ENCODE assay signal across 8 mouse cellular contexts in genomic region chr10:77353031-77353745, GRCm38 (mm10).
DNase-seq lines count a peak whose midpoint lies in the region; ATAC-seq and TF ChIP-seq lines count a peak whose summit lies in the region.

No protein-coding gene starts in this region.

- H3K4me1 ChIP-seq in bone marrow macrophage, adult 2 months (ENCODE audit: control insufficient read depth, insufficient read depth, low read length), result no peaks in the 10 kb centered on the region
- no peaks in the 10 kb centered on the region for H3K4me1 ChIP-seq in embryonic fibroblast, embryonic 13.5 days (ENCODE audit: control insufficient read depth, insufficient read depth, low read length)
- 0 out of 2 replicates have a peak, but pooled peaks cover 4% of the 10 kb centered on the region for H3K4me1 ChIP-seq in heart, embryonic 10.5 days
- no peaks in the 10 kb centered on the region for H3K4me1 ChIP-seq in liver, embryonic 12.5 days
- H3K4me1 ChIP-seq in neural tube, embryonic 13.5 days (replicated peaks), result no peaks in the 10 kb centered on the region
- H3K4me1 ChIP-seq in stomach, postnatal 0 days (replicated peaks; ENCODE audit: control insufficient read depth, insufficient read depth), result no peaks in the 10 kb centered on the region

- no peak for TF ChIP-seq POLR2A in bone marrow macrophage, adult 2 months (IDR thresholded peaks at IDR 0.05; ENCODE audit: borderline replicate concordance, low read depth, low read length)
- no peak for TF ChIP-seq POLR2A in embryonic fibroblast, embryonic 13.5 days (IDR thresholded peaks at IDR 0.05; ENCODE audit: low read depth, low read length)

- no peaks in the 10 kb centered on the region for H3K79me3 ChIP-seq in C2C12 (ENCODE audit: low read depth)

- no peaks in the 10 kb centered on the region for H3K79me2 ChIP-seq in C2C12 (ENCODE audit: control insufficient read depth, insufficient read depth)

- no peaks in the 10 kb centered on the region for H3K9me3 ChIP-seq in heart, embryonic 10.5 days
- H3K9me3 ChIP-seq in liver, embryonic 12.5 days (replicated peaks), result no peaks in the 10 kb centered on the region
- H3K9me3 ChIP-seq in neural tube, embryonic 13.5 days, result no peaks in the 10 kb centered on the region
- H3K9me3 ChIP-seq in stomach, postnatal 0 days (ENCODE audit: control insufficient read depth, low read length), result no peaks in the 10 kb centered on the region

- WGBS in heart, embryonic 10.5 days, result 86% methylated on average over 6 of the region's 6 CpGs
- WGBS in liver, embryonic 12.5 days (ENCODE audit: insufficient replicate concordance), result 78% methylated on average over 6 of the region's 6 CpGs
- WGBS in neural tube, embryonic 13.5 days, result 85% methylated on average over 6 of the region's 6 CpGs
- 77% methylated on average over 6 of the region's 6 CpGs for WGBS in stomach, postnatal 0 days

- H3K27me3 ChIP-seq in C2C12 (ENCODE audit: control insufficient read depth, insufficient read depth, insufficient read length), result no peaks in the 10 kb centered on the region
- no peaks in the 10 kb centered on the region for H3K27me3 ChIP-seq in heart, embryonic 10.5 days (ENCODE audit: insufficient read depth, poor library complexity, severe bottlenecking)
- H3K27me3 ChIP-seq in liver, embryonic 12.5 days (replicated peaks), result no peaks in the 10 kb centered on the region
- H3K27me3 ChIP-seq in neural tube, embryonic 13.5 days, result no peaks in the 10 kb centered on the region
- no peaks in the 10 kb centered on the region for H3K27me3 ChIP-seq in stomach, postnatal 0 days (ENCODE audit: control insufficient read depth, insufficient read depth, low read length)

- peak; percentile 81 for TF ChIP-seq CTCF in C2C12 (IDR thresholded peaks at IDR 0.05; ENCODE audit: control insufficient read depth, insufficient read depth, insufficient read length)
- peak; percentile 77 for TF ChIP-seq CTCF in bone marrow macrophage, adult 2 months (IDR thresholded peaks at IDR 0.05; ENCODE audit: low read depth, low read length)
- TF ChIP-seq CTCF in embryonic fibroblast, embryonic 13.5 days (IDR thresholded peaks at IDR 0.05; ENCODE audit: borderline replicate concordance, insufficient read depth, low read length), result peak; percentile 95
- peak; percentile 99 for TF ChIP-seq CTCF in stomach, postnatal 0 days (IDR thresholded peaks at IDR 0.05; ENCODE audit: low read depth)

- no peak overlapping the region for H3K4me2 ChIP-seq in liver, embryonic 12.5 days
- no peak overlapping the region for H3K4me2 ChIP-seq in neural tube, embryonic 13.5 days
- H3K4me2 ChIP-seq in stomach, postnatal 0 days (replicated peaks; ENCODE audit: low read depth), result no peak overlapping the region

- no peak overlapping the region for H3ac ChIP-seq in C2C12 (ENCODE audit: control insufficient read depth, insufficient read length, low read depth)

- no peaks in the 10 kb centered on the region for H3K36me3 ChIP-seq in C2C12 (ENCODE audit: control insufficient read depth, insufficient read depth)
- peaks cover 11% of the 10 kb centered on the region for H3K36me3 ChIP-seq in heart, embryonic 10.5 days
- H3K36me3 ChIP-seq in liver, embryonic 12.5 days, result no peaks in the 10 kb centered on the region
- peaks cover 9% of the 10 kb centered on the region; the same call in 1 of the 2 replicates for H3K36me3 ChIP-seq in neural tube, embryonic 13.5 days
- no peaks in the 10 kb centered on the region for H3K36me3 ChIP-seq in stomach, postnatal 0 days (ENCODE audit: control insufficient read depth, insufficient read depth, low read length)

- TF ChIP-seq EP300 in stomach, postnatal 0 days (optimal IDR thresholded peaks at IDR 0.05), result no peak

- H3K4me3 ChIP-seq in C2C12 (ENCODE audit: insufficient read depth, poor library complexity, severe bottlenecking), result no peak overlapping the region
- no peak overlapping the region for H3K4me3 ChIP-seq in bone marrow macrophage, adult 2 months (ENCODE audit: insufficient read depth, low read length)
- no peak overlapping the region for H3K4me3 ChIP-seq in embryonic fibroblast, embryonic 13.5 days (ENCODE audit: insufficient read depth, low read length)
- H3K4me3 ChIP-seq in heart, embryonic 10.5 days, result no peak overlapping the region
- no peak overlapping the region for H3K4me3 ChIP-seq in liver, embryonic 12.5 days
- no peak overlapping the region for H3K4me3 ChIP-seq in neural tube, embryonic 13.5 days
- no peak overlapping the region for H3K4me3 ChIP-seq in stomach, postnatal 0 days (ENCODE audit: low read depth, low read length)

- ATAC-seq in liver, embryonic 12.5 days, result peak; percentile 58
- peak; percentile 90 for ATAC-seq in neural tube, embryonic 13.5 days (ENCODE audit: low read depth)
- ATAC-seq in stomach, postnatal 0 days (ENCODE audit: low FRiP score, low TSS enrichment), result peak; percentile 80; the same call in 1 of the 2 replicates

- DNase-seq in heart, embryonic 10.5 days (ENCODE audit: low spot score), result peak; percentile 87
- peak; percentile 90 for DNase-seq in kidney, postnatal 10 days
- DNase-seq in stomach, postnatal 0 days (ENCODE audit: low spot score), result peak; percentile 73

- H3K27ac ChIP-seq in bone marrow macrophage, adult 2 months (ENCODE audit: insufficient read depth, low read depth, low read length), result no peak overlapping the region
- H3K27ac ChIP-seq in embryonic fibroblast, embryonic 13.5 days (ENCODE audit: insufficient read depth, low read length), result no peak overlapping the region
- no peak overlapping the region for H3K27ac ChIP-seq in heart, embryonic 10.5 days
- H3K27ac ChIP-seq in liver, embryonic 12.5 days, result no peak overlapping the region
- H3K27ac ChIP-seq in neural tube, embryonic 13.5 days (replicated peaks), result no peak overlapping the region
- H3K27ac ChIP-seq in stomach, postnatal 0 days (replicated peaks), result no peak overlapping the region

- no peak overlapping the region for H3K9ac ChIP-seq in liver, embryonic 12.5 days
- no peak overlapping the region for H3K9ac ChIP-seq in neural tube, embryonic 13.5 days
- H3K9ac ChIP-seq in stomach, postnatal 0 days (ENCODE audit: low read length), result no peak overlapping the region

TF ChIP-seq in C2C12, 6 proteins besides CTCF, POLR2A, EP300 and RAD21:
- TF ChIP-seq MAX (IDR thresholded peaks at IDR 0.05) (no peak), FOSL1 (IDR thresholded peaks at IDR 0.05; ENCODE audit: insufficient read depth, low read length, poor library complexity, severe bottlenecking) (no peak), MYOG (IDR thresholded peaks at IDR 0.05; ENCODE audit: control insufficient read depth, extremely low read depth, insufficient read length) (no peak), USF1 (IDR thresholded peaks at IDR 0.05; ENCODE audit: low read depth) (no peak), CEBPB (IDR thresholded peaks at IDR 0.05; ENCODE audit: low read depth) (no peak), MYOD1 (IDR thresholded peaks at IDR 0.05; ENCODE audit: control insufficient read depth, insufficient read length, low read depth) (no peak)
